Mouse (Mus musculus) lung, postnatal 25 days (tissue): ENCODE data around the gene Podxl2.

Experiments
- DNase-seq: peaks from one replicate; pipeline ENCODE4 v3.0.0; 2022; ENCODE audit warnings: low spot score

Gene Podxl2

DNA sequence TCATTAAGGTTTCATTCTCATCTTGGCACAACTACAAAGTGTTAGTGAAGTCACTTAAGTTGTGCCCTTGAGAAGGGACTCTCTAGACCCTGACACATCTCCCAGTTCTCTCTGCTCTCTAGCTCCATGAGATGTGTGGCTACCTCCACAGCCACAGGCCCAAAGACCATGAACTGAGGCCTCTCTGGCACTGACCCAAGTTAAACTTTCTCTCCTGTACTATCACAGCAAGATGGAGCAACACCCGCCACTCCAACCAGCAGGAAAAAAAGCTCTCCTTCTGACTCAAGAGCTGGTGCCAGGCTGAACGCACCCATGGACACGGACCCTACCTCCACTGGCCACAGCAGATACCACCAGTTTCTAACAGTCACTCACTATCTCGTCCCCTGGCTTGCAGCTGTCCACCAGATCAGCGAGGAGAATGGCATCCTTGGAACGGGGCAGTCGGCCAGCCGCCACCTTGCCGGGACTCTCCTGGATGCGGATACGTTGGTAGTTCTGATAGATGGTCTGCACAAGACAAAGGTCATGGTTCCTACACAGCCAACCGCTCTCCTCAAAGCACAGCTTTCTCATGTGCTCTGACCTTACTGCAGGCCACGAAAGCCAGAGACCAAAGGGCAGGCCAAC lies 14.7 kb upstream of the Podxl2 start:
- DNase-seq: no peak

DNA sequence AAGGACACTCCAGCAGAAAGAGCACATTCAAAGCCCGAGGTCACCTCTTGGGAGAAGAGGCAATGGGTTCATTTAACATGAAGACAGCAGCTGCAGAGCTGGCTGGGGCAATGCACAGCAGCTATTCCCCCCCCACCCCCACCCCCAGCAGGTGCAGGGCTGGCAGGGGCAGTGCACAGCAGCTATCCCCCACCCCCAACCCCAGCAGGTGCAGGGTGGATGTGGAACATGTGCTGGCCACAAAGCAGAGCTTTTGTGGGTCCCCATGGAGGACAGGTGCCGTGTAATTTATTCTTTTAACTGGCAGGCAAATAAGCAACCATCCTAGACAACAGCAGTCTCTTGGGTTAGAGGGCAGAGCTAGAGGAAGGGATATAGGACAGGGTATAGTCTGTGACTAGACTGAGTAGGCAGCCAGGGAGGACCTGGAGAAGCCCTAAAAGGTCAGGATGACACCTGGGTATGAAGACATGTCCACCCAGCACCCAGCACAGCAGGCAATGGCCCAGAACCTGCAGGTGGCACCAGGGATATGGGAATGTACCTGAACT lies 11.6 kb upstream of the Podxl2 start:
- no peak for DNase-seq

DNA sequence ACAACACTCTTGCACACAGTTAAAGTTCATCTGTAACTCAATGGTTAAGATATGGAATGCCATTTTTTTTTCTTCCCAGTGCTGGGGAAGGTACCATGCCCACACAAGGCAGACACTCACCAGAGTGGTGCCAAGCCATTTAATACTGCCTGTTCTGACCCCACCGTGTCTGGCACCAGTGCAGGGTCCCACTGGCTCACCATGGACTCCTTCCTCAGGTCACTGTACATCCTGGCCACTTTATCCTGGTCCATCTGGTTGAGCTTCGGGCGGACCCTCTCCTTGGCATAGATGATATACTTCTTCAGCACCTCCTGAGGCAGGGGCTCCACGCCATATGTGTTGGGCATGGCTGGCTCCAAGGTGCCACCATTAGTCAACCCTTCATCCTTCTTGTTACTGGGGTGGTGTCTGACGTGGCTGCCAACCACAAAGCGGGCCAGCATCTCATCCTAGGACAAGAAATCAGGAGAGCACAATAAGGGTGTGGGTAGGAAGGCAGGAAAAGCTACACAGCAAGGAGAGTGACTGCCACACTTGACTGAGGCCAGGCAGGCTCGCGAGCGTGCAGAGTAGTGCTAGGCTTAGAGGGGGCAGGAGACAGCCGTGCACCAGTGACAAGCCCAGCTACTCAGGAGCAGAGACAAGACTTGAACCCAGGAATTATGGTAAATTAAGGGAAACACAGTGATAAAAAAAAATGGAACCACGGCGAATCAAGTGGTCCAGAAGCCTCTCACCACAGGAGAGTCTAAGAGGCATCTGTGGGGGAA lies 11.0 kb upstream of the Podxl2 start:
- no peak for DNase-seq

DNA sequence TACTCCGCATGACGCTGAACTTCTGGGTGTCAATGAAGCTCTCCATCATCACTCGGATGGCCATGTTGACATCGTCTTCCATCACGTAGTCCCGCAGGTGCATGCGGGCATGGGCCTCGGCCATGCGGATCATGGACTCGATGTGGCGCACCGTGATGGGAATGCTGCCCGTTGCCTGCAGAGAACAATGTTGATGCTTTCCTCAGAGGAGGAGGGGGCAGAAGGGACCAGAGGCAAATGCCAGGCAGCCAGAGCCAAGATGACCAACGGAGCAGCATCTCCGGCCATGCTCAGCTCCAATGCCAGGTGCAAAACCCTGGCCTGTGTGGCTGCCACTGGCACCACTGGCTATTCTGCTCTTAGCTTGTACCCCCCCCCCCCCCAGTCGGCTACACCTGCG lies 9.8 kb upstream of the Podxl2 start:
- no peak for DNase-seq

DNA sequence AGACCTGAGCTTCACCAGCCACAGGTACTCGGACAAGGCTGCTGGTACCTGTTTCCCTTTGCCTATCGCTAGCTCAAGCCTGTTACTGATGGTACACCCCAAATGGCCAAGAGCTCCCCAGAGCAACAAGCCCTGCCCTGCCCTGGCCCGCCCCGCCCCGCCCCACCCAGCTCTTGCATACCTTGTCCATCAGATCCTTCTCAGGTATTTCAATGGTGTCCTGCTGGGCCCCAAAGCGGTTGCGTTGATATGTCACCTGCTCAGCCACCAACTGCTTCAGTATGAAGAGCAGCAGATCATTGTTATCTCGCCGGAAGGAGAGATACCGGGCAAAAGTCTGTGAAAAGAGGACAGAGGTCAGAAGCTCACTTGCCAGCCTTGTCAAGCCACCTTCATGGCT lies 9.4 kb upstream of the Podxl2 start:
- DNase-seq: no peak

DNA sequence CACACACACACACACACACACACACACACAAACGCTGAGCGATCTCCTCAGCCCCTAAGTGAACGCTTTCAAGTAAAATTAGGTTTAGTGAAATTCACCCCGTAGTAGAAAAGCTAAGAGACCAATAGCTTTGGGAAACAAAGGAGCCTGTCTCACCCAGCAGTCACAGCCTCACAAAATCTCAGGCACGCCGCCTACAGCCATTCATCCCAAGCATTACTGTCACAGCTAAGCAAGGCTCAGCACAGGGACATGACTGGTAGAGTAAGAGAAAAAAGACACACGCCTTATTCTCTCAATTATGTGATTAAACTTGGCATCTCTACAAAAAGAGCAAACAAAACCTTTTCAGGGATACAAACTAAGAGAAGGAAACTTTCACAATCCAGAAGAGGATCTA lies 6.5 kb upstream of the Podxl2 start:
- DNase-seq: no peak

DNA sequence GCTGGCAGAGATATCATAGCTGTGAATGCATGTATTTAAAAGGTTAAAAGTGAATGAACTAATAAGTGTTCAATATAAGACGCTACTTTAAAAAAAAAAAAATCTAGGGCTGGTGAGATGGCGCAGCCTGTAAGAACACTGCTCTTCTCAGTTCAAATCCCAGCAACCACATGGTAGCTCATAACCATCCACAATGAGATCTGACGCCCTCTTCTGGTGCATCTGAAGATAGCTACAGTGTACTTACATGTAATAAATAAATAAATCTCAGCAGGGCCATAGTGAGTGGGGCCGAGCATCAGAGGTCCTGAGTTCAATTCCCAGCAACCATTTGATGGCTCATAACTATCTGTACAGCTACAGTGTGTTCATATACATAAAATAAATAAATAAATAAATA lies 4.6 kb upstream of the Podxl2 start:
- no peak for DNase-seq

DNA sequence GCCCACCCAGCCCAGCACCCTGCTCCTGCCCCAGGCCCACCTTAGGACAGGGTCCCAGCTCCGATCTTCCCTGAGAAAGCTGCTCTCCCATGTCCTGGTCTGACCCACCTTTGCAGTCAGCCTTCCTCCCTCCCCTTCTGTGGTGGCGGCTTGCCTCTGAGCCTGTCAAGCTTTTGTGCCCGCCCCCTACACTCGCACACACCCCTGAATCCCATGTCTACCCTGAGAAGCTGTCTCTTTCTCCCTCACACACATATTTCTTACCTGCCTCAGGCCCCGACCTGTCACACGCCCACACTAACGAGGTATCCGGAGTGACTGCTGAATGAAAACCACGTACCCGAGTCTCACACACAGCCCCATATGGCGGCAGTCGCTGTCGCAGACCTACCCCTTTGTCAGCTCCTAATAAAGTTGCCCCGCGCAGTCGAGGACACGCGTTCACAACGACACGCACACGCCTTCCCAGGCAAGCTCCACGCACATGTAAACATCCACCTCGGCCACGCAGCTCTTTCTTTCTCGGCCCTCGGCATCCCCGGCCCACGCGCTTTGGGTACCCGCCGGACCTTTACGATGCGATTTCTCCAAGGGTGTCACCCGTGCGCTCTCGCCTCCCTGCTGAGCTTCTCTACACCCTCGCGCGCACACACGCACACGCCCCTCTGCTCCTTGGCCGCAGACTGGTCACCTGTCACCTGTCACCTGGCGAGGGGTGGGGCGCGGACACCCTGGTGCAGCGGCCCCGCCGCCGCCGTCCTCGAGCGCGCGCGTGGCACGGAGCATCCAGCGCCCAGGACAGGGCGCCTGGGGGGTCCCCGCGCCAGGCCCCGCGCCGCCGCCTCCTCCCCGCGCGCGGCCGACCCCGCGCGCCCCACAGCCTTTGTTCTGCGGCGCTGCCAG lies 628 bp downstream of the Podxl2 start:
- no peak for DNase-seq

DNA sequence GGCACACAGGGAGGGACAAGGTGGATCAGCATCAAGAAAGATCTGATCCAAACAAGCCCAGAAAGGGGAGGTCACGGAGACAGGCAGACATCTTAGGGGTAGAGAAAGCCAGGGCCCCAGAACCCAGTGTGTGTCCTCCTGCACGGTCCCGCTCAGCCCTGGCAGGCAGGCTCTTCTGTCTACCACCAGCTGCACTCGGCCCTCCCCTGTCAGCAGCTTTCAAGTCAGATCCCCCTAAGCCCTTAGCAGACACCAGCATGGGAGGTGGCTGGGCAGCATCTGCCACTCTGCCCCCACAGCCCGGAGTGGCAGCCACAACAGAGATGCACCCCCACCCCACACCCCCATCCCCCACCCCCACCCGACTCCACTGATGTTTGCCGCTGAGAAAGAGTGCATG lies 2.0 kb downstream of the Podxl2 start:
- no peak for DNase-seq

DNA sequence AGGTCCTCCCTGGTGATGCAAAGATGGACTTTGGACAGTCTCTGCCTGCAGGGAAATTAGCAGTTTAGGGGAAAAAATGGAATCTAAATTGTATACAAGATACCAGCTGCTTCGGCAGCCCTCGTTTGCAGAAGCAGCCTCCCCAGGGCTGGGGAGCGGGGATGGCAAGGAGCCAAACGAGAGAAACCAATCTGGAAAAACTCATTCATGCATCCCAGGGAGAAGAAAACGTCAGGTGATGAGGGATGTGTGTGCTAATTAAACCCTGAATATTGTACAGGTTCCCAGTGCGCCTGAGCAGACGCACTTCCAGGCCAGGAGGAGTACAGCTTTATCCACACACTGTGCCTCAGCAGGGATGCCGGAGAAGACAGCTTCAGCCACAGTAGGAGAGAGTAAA lies 3.3 kb downstream of the Podxl2 start:
- DNase-seq: no peak

DNA sequence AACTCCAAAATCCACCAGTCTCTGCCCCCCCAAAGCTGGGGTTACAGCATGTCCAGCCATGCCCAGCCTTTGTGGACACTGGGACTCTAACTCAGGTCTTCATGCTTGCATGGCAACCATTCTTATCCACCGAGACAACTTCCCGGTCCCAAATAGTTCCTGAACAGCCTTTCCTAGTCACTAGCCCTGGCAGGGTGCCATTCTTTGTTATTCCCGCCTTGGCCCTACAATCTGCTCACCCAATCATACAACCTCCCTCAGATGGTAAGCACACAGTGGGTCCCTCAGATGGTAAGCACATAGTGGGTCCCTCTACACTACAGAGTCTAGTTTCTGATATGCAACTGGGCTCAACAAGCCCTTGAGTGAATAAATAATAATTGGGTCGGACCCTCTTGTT lies 4.2 kb downstream of the Podxl2 start:
- DNase-seq: no peak

DNA sequence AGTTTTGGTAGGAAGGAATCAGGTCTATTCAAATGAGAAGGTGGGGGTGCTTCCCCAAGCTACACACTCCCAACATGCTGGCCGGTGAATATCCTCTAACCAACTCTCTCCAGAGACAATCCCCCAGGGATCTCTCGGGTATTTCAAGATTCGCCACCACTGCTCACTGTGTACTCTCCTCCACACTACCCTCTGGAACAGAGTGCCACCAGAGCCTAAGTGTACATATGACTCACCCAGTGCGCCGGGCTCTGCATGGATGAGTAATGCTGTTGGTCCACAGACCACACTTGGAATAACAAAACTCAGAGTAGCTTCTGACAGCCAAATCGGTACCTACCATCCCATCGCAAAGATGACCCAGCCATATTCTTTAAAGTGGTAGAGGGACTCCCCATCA lies 5.4 kb downstream of the Podxl2 start:
- no peak for DNase-seq

DNA sequence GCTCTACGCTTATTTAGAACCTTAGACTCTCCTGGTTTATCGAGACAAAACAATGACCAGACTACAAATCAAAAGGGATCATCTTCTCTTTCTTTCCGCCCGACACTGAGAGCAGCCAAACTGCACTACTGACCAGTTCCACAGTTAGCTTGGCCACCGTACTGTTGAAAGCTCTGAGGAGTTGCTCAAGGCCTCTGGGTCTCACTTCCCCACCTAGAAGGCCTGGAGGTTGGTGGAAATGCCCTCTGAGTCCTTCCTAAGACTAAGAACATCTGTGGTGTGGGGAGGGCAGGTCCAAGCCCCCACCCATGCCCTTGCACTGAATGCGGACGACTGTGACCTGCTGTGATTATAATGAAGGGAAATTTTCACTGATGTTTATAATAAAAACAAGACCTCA lies 9.1 kb downstream of the Podxl2 start:
- no peak for DNase-seq

DNA sequence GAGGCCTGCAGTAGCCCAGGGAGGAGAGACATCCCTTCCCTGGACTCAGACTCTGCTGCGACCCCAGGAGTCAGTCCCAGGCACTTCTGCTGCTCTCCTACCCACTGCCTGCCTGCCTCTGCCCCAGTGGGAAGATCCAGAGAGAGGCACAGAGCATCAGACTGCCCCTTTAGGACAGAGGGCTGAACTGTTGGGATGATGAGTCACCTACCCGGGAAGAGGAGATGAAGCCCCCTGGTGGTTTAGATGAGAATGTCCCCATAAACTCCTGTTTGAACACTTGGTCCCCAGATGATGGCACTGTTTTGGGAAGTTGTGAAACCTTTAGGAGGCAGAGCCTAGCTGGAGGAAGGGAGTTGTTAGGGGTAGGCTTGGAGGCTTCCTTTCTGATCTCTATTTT lies 13.9 kb downstream of the Podxl2 start:
- DNase-seq: peak; percentile 32

DNA sequence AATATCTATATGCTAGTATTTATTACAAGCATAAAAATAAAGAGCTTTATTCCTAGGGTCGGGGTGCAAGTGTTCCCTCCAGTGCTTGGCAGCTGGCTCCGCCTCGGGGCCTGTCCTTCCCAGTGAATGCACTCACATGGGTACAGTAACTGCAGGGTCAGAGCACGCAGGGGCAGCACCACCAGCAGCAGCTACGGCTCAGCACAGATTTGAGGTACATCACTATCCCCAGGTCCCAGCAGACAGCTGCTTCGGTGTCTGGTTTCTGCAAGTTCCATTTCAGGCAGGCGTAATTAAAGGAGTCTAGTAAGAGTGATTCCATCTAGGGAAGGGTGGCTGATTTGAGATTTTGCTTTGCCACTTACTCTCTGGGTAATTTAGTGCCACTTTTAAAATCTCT lies 16.5 kb downstream of the Podxl2 start:
- no peak for DNase-seq

DNA sequence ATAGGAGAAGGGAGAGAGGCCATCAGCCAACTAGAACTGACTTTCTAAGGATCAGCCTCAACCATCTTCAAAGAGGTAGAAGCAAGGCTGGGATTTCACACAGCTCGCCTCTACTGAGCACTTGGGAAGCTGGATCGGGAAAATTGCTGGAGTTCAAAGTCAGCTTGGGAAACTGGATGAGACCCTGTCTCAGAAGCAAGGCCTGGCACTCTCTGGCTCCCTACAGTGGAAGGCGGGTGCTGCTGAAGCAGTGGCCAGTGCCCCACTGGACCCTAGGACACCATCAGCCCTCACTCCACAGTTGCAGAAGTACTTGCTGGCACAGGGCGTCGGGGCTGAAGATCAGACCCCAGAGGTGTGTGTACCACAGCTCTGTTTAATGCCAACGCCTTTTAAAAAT lies 17.0 kb downstream of the Podxl2 start:
- DNase-seq: no peak

DNA sequence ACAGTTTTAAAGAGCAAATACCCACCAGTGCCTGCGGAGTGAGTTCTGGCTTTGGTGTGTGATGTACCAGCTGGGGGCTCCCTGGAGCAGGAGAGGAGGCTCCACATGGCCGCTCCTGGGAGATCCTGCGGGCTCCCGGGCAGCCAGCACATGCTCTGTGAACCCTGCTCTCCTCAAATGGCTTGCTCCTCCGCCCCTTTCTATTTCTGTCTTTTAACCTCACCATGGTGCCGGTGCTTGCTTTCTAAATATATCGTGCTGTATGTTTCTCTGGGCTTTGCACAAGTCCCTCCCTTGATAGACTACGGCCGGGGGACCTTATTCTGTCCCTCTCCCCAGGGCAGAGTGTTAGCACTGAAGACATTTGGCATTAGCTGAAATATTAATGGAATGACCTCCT lies 17.6 kb downstream of the Podxl2 start:
- no peak for DNase-seq

DNA sequence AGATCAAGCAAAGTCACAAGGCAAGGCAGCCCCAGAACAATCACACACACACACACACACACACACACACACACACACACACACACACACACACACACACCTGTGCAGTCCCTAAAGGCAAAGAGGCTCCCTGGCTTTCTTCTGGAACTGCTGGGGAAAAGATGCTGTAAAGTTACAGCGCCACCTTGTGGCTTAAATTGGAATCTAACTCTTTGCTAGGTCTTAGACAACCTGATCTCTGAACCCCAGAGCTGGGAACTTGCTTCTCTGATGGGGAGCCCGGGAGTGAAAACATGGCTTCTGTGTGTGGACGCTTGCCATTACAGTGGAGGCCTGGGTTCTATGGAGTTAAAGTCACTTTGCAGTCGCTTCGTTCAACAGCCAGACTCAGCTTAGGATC lies 19.2 kb downstream of the Podxl2 start:
- peak; percentile 54 for DNase-seq

DNA sequence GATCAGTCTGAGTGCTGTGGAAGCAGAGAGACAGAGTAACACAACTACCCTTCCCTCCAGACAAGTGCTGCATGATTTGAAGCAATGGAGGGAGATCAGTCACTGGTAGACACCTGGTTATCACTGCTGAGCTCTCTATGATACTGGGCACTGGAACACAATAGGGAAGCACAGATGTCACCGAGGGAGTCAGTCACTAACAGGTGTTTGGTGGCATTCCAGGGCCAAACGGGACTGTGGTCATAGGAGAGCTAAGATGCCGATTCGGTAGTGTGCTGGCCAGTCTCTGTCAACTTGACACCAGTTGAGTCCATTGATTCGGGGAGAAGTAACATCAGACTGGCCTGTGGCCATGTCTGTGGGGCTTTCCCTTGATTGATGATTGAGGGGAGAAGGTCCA lies 20.3 kb downstream of the Podxl2 start:
- DNase-seq: no peak

DNA sequence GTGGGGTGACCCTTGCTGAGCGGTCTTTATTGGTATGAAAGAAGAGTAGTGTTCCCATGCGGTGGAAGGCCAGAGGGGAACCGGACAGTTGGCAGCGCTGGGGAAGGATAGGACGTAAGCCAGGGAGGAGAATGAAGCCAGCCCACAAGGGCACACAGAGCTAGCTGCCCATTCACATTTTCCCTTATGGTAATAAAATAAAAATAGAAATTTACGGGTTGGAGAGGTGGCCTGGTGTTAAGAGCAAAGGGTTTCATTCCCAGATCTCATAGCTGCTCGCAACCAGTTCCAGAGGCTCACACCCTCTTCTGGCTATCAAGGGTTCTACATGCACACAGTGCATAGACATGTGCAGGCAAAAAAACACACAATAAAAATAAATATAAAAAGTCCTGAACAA lies 24.8 kb downstream of the Podxl2 start:
- DNase-seq: no peak

DNA sequence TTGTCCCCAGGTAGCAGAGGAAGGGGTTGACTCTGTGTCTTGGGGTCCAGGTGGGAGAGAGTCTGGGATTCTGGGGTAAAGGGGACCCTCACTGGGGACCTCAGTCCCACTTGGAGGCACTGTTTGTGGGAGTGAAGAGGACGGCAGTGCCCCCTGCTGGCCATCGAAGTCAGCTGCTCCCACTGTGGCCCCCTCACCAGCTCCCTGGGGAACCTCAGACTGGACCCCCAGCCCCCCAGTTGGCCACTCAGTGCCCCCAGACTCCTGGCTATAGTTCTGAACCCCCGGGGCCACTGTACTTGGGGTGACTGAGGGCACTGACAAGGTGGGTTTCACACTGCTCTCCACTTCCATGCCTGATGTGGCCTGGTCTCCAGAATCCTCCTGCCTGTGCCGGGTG lies 25.6 kb downstream of the Podxl2 start:
- DNase-seq: no peak

DNA sequence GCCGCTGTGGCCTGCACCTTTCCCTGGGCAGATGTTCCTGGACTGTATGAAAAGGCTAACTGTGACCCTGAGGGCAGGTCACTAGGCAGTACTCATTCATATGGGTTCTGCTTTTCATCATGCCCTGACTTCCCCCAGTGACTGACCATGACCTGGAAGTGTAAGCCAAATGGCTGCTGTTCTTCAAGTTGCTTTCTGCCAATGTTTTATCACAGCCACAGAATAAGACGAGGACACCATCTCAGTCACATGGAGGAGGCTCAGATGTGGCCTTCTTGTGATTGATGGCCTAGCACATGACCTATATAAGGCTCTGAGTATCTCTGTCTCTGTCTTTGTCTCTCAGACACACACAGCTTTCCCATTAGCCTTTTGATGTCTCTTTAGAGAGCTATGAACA lies 27.3 kb downstream of the Podxl2 start:
- no peak for DNase-seq
